Mouse (Mus musculus): ENCODE measurements around the gene Cdk13.

GRCm38 (mm10) chr13:17803331-17804057 is 1.4 kb downstream of the Cdk13 start:
- TF ChIP-seq CTCF (IDR thresholded peaks at IDR 0.05; ENCODE audit: extremely low read depth, insufficient read depth, low read length) (no peak), POLR2A (IDR thresholded peaks at IDR 0.05; ENCODE audit: extremely low read depth, insufficient read depth, low read length) (no peak)
